Mouse (Mus musculus) stomach, postnatal 0 days (tissue): ENCODE results near the gene Tob2. TPM values are rescaled to one million over a fixed set of nuclear protein-coding genes. Genes with fewer than 3 reads are reported as not detected.

Experiments used
- ATAC-seq: fragments of 200-750 bp; cut with Nextera tagmentation; 2 replicates; pipeline ENCODE4 v1.8.0; 2017; ENCODE audit not compliant: low FRiP score, low TSS enrichment
- DNase-seq: peaks from one replicate; pipeline ENCODE4 v3.0.0-alpha.2; 2016; ENCODE audit warnings: low spot score
- H3K27ac ChIP-seq: fragments of 300-500 bp; sonication (generic); replicated peaks from 2 replicates; pipeline ENCODE4 v1.5.1; 2014; ENCODE audit warnings: mild to moderate bottlenecking, control low read depth
- H3K27me3 ChIP-seq: fragments of 300-500 bp; sonication (generic); 2 replicates; pipeline ENCODE4 v1.6.1; 2014; ENCODE audit warnings: low read length; ENCODE audit not compliant: control insufficient read depth, insufficient read depth
- H3K36me3 ChIP-seq: fragments of 300-500 bp; sonication (generic); 2 replicates; pipeline ENCODE4 v1.6.1; 2014; ENCODE audit warnings: low read length, mixed read lengths; ENCODE audit not compliant: control insufficient read depth, insufficient read depth
- H3K4me1 ChIP-seq: fragments of 300-500 bp; sonication (generic); replicated peaks from 2 replicates; pipeline ENCODE4 v1.6.1; 2014; ENCODE audit warnings: antibody characterized with exemption; ENCODE audit not compliant: control insufficient read depth, insufficient read depth
- H3K4me2 ChIP-seq: fragments of 300-500 bp; sonication (generic); replicated peaks from 2 replicates; pipeline ENCODE4 v1.6.1; 2014; ENCODE audit warnings: low read depth, mild to moderate bottlenecking, control low read depth, moderate library complexity
- H3K4me3 ChIP-seq: fragments of 300-500 bp; sonication (generic); 2 replicates; pipeline ENCODE4 v1.5.1; 2014; ENCODE audit warnings: low read depth, low read length, control low read depth
- H3K9ac ChIP-seq: fragments of 300-500 bp; sonication (generic); 2 replicates; pipeline ENCODE4 v1.6.1; 2014; ENCODE audit warnings: mild to moderate bottlenecking, low read length, control low read depth, mixed read lengths
- H3K9me3 ChIP-seq: fragments of 300-500 bp; sonication (generic); 2 replicates; pipeline ENCODE4 v1.6.1; 2016; ENCODE audit warnings: low read length; ENCODE audit not compliant: control insufficient read depth
- CTCF ChIP-seq: IDR thresholded peaks from 2 replicates; pipeline ENCODE4 v1.5.1; 2016; ENCODE audit warnings: antibody characterized with exemption, low read depth, mild to moderate bottlenecking, moderate library complexity
- EP300 ChIP-seq: optimal IDR thresholded peaks from 2 replicates; pipeline ENCODE3; 2016; ENCODE audit warnings: antibody characterized with exemption
- WGBS: fragments of 180-500 bp; shearing (Covaris S2); extraction: QIAGEN DNeasy Blood & Tissue Kit; methylation state at CpG from one replicate; pipeline ENCODE4 v1.1.7; 2014; 5-methylcytosine and 5-hydroxymethylcytosine counted together
- polyA plus RNA-seq: library from polyadenylated mRNA; unstranded; fragments of >200 nt; fragmentation: Nextera tagmentation; extraction: Ambion mirVana; gene quantifications from 2 replicates; pipeline ENCODE4 v1.2.1, GENCODE M21; 2015

Gene Tob2
- polyA plus RNA-seq, 1 experiment from 2014 or later = 20.5 TPM

DNA sequence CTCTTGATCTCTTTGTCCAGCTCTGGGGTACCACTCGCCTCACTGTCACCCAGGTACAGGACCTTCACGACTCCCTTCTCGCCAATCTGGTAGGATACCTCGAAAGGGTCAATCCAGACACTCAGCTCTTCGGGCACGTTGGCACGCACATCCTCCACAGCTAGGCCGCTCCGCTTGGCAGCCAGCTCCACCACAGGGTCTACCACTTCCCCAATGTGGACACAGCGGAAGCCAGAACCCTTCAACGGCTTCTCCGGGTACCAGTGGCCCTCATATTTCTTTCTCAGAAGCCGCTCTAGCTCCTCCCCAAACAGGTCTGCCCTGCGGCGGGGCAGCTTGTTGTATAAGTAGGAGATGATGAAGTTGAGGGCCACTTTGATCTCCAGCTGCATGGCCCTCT is 7.2 kb downstream of the Tob2 start:
- no peak for DNase-seq
- 92% methylated on average over 15 of the region's 15 CpGs for WGBS

DNA sequence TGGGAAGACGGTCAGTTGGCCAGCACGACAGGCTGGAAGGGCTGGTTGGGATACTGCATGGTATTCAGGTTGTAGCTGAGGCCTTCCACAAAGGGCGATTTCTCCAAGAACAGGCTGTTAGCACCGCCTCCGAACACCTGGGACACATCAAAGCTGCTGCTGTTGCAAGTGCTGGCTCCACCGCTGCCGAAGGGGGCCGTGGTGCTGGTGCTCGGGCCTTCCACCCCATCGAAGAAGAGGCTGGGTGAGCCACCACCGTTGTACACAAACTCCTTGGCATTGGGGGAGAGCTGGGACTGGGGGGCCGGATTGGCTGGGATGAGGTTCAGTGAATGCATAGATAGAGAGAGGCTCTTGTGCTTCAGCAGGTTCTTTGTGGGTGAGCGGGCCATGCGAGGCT is 7.9 kb downstream of the Tob2 start:
- Histone ChIP-seq H3K4me2 (no peak overlapping the region), H3K4me3 (no peak overlapping the region), H3K4me1 (no peaks in the 10 kb centered on the region; the same call in 1 of the 2 replicates), H3K27me3 (no peaks in the 10 kb centered on the region), H3K9ac (no peak overlapping the region), H3K36me3 (peaks cover 25% of the 10 kb centered on the region), H3K27ac (no peak overlapping the region), H3K9me3 (no peaks in the 10 kb centered on the region)
- no peak for DNase-seq
- no peak for TF ChIP-seq EP300
- ATAC-seq = no peak
- WGBS = 72% methylated on average over 14 of the region's 14 CpGs

More for the DNA sequence above, 7.2 kb downstream of the Tob2 start:
- H3K4me1 ChIP-seq = no peaks in the 10 kb centered on the region; the same call in 1 of the 2 replicates
- TF ChIP-seq CTCF = no peak
- peaks cover 25% of the 10 kb centered on the region for H3K36me3 ChIP-seq
- H3K9ac ChIP-seq = no peak overlapping the region
- no peak for ATAC-seq
- no peak overlapping the region for H3K4me2 ChIP-seq
- no peaks in the 10 kb centered on the region for H3K27me3 ChIP-seq
- H3K9me3 ChIP-seq = no peaks in the 10 kb centered on the region
- no peak overlapping the region for H3K4me3 ChIP-seq
- no peak overlapping the region for H3K27ac ChIP-seq

DNA sequence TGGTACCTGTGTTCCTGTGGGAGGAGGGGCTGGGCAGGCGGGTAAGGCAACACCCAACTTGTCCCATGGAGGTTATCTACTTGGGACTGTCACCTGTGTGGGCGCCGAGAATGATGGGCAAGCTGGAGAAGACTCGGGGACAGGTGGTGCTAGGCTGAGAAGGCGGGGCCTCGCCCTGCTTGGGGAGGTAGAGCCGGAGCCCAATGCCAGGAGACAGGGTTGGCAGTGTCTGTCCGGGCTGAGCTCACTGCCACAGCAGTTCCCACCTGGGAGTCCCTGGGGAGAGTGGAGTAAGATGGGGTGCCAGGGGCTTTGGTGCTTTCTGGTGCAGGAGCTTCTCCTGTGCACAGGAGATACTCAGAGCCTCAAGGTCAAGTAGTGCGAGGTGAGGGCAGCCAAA is 9.5 kb downstream of the Tob2 start:
- 67% methylated on average over 9 of the region's 9 CpGs for WGBS
- peaks cover 25% of the 10 kb centered on the region for H3K36me3 ChIP-seq
- DNase-seq (no peak), ATAC-seq (no peak)
- H3K4me3 ChIP-seq = no peak overlapping the region
- no peaks in the 10 kb centered on the region for H3K27me3 ChIP-seq
- H3K9ac ChIP-seq = no peak overlapping the region
- no peaks in the 10 kb centered on the region for H3K4me1 ChIP-seq
- no peak overlapping the region for H3K4me2 ChIP-seq
- TF ChIP-seq CTCF = no peak
- no peak for TF ChIP-seq EP300
- H3K27ac ChIP-seq = no peak overlapping the region
- no peaks in the 10 kb centered on the region for H3K9me3 ChIP-seq

DNA sequence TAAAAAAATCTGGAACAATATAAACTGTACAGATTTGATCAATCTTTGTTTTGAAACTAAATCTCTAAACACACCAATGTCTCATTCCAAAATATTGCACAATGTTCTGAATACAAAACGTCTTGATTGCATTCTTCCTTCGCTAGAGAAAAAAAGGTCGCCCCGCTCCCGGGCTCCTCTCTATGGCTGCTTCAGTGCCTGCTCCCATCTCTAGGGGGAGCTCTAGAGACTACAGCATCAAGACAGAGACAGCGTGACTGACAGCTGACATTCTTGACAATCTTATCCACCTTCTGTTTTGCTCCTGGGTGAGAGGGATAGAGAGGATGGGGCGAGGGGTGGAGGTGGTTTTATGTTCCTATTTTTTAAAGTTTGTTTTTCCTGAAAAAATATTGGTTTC is 10.3 kb downstream of the Tob2 start:
- H3K27ac ChIP-seq = no peak overlapping the region
- no peaks in the 10 kb centered on the region for H3K27me3 ChIP-seq
- no peak overlapping the region for H3K4me3 ChIP-seq
- peaks cover 25% of the 10 kb centered on the region for H3K36me3 ChIP-seq
- no peaks in the 10 kb centered on the region for H3K4me1 ChIP-seq
- no peak for TF ChIP-seq EP300
- TF ChIP-seq CTCF = peak; percentile 80
- peak; percentile 66 for DNase-seq
- H3K9me3 ChIP-seq = no peaks in the 10 kb centered on the region
- H3K9ac ChIP-seq = no peak overlapping the region
- ATAC-seq = no peak
- no peak overlapping the region for H3K4me2 ChIP-seq
- WGBS = 24% methylated on average over 7 of the region's 7 CpGs

DNA sequence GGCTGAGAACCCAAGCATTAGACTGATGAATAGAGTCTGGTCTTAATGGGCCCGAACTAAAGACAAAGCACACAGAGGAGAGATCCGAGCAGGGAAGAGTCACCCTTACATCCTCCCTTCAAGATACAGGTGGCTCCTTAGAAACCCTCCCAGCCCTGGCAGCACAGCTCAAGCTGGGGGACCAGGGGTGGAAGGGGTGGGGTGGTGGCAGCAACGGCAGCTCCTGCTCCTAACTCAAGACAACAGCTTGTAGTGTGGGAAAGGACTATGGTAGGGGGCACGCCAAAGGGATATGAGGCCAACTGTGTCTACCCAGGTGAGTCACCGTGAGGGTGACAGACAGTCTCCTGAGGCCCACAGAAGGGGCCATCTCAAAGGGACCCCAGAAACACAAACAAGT is 10.7 kb downstream of the Tob2 start:
- H3K9ac ChIP-seq = no peak overlapping the region
- no peaks in the 10 kb centered on the region for H3K9me3 ChIP-seq
- H3K27ac ChIP-seq = 0 out of 2 replicates have a peak overlapping the region, but pooled peaks have one; percentile 20
- no peaks in the 10 kb centered on the region for H3K27me3 ChIP-seq
- ATAC-seq (no peak), DNase-seq (no peak)
- no peak for TF ChIP-seq CTCF
- no peak for TF ChIP-seq EP300
- peaks cover 25% of the 10 kb centered on the region for H3K36me3 ChIP-seq
- no peak overlapping the region for H3K4me2 ChIP-seq
- no peaks in the 10 kb centered on the region for H3K4me1 ChIP-seq
- 69% methylated on average over 5 of the region's 5 CpGs for WGBS
- no peak overlapping the region for H3K4me3 ChIP-seq

DNA sequence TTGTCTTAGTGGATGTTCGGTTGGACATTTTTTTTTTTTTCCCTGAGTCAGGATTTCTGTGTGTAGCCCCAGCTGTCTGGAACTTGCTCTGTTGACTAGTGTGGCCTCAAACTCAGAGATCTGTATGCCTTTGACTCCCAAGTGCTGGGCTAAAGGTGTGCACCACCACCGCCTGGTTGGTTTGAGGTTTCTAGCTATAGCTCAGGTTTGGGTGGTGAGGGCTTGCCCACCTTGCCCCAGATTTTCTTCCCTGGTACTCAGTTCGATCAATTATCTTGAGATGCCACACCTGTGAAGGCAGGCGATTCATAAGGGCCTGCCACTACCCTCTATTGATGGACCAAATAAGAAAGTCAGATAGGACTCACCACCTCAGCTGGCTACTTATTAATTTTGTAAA is 11.4 kb downstream of the Tob2 start:
- Histone ChIP-seq H3K27me3 (no peaks in the 10 kb centered on the region), H3K4me3 (no peak overlapping the region), H3K9me3 (no peaks in the 10 kb centered on the region), H3K27ac (0 out of 2 replicates have a peak overlapping the region, but pooled peaks have one; percentile 13), H3K4me1 (no peaks in the 10 kb centered on the region), H3K4me2 (no peak overlapping the region), H3K36me3 (peaks cover 25% of the 10 kb centered on the region), H3K9ac (no peak overlapping the region)
- ATAC-seq = no peak
- DNase-seq = no peak
- no peak for TF ChIP-seq CTCF
- WGBS = 85% methylated on average over 4 of the region's 4 CpGs

DNA sequence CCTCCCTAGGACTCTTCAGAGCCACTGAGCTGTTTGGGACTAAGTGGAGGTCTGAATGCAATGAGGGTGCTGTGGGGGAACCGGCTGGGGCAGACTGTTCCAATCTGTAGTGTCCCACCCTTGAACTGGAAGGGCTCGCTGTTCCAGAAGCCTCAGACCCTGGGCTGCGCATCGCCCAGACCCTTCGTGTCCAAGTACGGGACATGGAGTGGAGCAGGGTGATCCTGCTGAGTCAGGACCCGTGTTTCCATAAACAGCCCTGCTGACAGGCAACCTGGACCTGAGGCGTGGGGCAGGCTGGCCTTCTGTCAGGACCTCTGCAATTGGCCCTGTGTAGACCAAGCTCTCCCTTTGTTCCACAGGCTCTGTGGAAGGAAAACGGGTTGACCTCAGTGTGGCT is 11.8 kb downstream of the Tob2 start:
- Histone ChIP-seq H3K4me2 (no peak overlapping the region), H3K27me3 (no peaks in the 10 kb centered on the region), H3K4me3 (no peak overlapping the region), H3K27ac (peak overlapping the region; percentile 1; the same call in 1 of the 2 replicates), H3K36me3 (peaks cover 25% of the 10 kb centered on the region), H3K9ac (no peak overlapping the region), H3K4me1 (no peaks in the 10 kb centered on the region), H3K9me3 (no peaks in the 10 kb centered on the region)
- DNase-seq (no peak), ATAC-seq (no peak)
- TF ChIP-seq CTCF (no peak), EP300 (no peak)
- 81% methylated on average over 9 of the region's 9 CpGs for WGBS
